Mouse (Mus musculus) thymus, postnatal 0 days (tissue): ENCODE measurements at regions not wholly inside any gene's neighbourhood (a gene's known extent, or its start where the extent isn't known, plus 50 kb on each side); places are given as distances from the start of the nearest gene placed in this dataset.

Experiments used
- DNase-seq: peaks from one replicate; pipeline ENCODE4 v3.0.0-alpha.2; 2015; ENCODE audit warnings: low spot score

DNA sequence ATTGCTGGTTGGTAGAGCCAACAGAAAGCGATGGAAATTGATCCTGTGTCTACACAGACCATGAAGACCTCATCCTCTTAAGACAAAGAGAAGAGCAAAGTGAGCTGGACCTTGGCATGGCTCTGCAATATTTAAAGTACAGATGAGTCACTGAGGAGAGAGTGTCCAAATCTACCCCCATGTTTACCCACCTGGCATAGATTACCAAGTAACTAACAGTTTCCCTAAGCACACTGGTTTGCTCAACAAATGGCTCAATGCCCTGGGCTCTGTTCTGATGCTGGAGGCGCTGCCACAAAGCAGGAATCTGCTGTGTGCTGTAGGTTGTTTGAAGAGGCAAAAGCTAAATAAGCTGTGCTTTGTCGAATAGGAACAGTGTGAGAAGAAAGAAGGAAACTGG is 345.0 kb upstream of the Gm10131 start:
- no peak for DNase-seq

DNA sequence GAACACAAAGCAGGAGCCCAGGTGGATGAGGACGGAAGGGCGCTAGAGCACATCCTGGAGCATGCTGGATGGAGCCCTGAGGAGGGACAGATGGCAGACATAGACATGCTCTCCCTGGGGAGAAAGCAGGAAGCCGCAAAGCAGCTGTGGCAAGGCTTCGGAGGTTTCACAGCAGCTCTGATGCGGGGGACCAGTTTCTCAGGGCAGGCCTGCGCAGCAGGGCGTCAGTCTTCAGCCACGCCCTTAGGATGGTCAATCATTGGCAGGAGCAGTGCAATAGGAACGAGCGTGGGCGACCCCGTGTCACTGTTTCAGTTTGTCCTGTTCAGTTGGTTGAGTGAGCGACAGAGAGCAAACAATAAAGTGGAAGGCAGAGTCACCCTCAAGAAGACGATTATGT is 343.8 kb upstream of the Gm10131 start:
- DNase-seq, result no peak

DNA sequence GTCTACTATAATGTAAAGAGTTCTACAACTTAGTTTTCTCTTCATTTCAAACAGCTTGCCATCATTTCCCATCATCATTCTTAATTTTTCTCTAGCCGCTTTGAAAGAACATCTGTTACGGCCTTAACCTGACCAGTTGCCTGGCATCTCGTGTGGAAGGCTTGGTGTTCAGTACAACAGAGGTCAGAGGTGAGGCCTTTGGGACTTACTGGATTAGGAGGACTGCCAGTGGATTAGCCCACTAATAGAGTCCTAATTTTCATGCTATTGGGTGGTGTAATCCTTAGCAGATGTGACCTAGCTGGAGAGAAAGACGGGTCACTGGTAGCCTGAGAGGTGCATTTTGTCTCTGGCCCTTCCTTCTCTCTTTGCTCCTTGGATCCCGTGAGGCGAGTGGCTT is 341.3 kb upstream of the Gm10131 start:
- no peak for DNase-seq

DNA sequence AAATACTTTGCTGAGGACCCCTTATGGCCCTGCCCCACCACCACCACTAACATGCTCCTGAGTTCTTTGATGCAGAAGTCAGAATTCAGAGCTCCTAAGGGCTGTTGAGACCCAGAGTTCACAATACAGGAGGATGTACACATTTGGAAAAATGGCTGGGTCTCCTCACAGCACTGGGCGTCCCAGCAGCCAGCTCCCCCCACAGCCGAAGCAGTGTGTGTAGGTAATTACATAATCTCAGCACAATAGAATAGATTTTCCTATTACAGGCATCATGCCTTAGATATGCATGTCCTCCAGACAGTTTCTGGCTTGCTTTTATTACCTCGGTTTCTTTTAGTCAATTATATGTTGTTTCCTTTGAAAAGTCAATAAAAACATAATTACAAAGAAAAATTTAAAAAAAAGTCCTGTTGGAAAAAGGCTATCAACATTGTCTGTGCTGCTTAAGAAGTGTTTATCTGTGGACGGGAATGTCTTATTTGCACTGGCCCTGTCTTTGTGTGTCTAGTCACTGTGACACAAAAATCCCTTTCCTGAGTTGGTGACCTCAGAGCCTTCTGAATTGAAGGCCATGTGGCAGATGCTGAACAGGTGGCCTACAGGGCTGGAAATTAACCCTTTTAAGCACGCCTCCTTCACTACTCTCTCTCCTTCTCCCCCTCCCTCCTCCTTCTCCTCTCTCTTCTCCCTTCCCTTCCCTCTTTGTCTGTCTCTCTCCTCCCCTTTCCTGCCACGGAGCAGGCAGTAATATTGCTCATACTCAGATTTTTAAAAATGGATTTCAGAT is 339.9 kb upstream of the Gm10131 start:
- DNase-seq, result no peak

DNA sequence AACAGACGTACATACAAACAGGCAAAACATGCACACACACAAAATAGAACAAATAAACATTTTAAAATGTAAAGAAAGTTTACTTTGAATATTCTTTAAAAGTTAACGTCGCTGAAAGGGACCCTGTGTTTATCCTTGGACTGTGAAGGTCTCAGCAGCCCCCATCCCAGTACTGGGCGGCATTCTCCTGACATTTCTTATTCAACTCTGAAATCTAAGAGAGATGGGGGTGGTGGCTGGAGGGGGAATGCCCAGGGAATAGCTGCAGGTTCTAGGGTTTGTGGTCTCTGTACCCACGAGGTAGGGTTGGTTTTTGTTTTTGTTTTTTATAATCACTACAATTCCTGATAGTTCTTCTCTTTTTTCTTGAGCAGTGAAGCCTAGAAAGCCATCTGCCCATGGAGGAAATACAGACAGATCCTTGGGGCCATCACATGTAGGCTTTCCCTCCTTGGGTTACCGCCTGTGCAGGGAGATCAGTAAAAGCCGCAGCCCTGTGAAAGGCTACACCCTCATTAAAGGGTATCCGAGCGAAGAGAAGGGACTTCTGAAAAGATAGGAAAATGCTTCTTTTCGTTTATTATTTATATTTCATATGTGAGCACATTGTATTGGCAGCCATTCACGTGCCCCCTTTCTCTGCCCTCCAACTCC is 338.0 kb upstream of the Gm10131 start:
- DNase-seq, result no peak

DNA sequence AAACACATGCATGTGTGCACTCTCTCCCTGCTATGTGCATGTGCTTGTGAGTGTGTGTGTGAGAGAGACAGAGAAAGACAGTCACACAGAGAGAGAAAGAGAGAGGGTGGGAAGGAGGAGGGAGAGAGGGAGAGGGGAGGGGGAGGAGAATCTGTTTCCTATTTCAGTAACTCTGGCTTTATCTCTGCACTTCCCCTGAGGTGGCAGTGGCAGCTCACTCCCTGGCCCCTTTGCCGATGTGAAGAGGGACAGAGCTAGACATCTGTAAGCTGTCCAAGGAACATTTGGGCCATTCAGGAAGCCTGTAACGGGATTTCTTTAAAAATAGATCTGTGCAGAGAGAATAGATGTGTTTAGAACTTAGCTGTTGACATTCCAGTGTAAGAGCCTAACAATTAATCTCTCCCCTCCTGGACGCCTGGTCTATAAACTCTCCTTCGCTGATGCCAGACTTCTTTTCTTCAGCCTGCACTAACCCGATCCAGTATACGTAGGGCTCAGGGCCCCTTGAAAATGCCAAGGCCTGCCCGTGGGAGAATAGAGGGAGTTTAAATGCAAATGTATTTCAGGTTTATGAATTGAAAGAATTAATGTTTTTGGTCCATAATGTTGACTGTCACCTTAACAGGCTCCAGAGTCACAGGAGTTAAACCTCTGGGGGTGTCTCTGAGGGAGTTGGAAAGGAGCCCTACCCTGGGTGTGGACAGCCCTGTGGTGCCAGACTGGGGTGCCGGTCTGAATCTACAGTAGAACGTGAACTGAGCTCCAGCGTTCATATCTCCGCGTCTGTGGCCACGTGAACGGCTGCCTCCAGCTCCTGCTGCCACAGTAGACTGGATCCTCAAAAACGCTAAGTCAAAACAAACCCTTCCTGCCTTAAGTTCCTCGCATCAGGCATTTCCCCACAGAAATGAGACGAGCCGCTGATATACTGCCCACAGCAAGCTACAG is 336.6 kb upstream of the Gm10131 start:
- DNase-seq, result no peak

DNA sequence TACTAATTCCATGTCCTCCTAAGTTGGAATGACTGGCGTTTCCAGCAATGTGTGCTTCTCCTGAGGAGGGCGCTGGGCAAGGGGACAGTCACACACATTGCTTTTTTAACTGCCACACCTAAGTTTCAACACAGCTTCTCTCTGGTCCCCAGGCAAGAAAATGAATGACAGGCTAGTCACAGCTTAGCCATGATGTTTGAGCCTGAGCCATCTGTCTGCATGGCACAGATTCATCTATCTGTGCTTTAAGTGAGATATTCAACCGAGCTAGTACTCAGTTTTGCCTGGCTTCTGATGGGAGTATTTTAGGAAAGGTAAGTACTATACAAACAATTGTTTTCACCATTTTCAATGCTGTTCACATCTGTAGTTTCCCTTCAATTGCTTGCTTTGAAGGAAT is 331.2 kb upstream of the Gm10131 start:
- DNase-seq, result no peak

DNA sequence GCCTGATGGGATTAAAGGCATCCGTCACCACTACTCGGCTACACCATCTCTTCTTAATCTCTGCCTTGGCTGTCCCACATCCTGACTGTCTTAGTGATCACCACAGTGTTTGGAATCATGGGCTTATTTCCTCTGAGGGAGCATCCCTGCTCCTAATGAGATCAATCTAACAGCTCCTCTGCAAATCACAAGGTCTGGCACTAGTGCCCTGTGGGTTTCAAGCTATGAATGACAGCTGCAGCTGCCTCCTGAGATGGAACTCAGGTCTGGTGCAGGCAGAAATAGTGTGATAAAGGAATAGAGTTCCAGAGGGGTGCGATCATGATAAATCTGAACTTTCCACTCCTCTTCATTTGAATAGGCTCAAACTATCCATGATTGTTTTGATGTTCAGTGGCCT is 330.2 kb upstream of the Gm10131 start:
- DNase-seq, result no peak

DNA sequence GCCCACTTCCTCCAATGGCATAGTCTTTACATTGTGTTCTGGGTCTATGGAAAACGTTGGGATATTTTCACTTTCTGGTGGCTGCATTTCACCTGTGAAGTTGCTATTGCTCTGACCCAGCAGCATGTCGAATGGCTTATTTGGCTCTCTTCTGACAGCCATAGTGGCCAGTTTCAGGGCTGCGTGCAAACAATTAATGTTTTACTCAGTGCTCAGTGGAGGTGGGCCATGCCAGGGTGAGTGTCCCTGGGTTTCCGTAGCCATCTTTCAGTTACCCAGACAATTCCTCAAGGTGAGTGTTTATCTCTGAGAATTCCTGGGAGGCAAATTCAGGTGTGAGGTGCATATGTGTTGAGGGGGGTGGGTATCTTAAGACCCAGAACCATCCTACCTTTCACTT is 329.2 kb upstream of the Gm10131 start:
- DNase-seq, result no peak

DNA sequence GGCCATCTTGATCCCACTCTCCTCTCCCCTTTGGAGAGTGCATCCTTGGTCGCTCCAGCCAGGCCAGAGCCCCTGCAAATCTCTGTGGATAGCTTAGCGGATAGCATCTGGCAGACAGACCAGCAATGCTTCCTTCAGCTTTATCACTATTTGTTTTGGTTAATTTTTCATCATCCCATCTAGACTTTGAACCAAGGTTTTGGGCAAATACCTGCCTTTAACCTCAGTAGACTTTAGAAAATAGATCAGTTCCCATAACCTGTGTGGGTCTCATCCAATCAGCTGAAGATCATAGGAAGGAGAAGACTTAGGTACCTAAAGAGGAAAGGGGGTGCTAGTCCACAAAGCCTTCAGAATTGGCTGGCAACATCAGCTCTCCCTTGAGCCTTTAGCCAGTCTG is 327.2 kb upstream of the Gm10131 start:
- DNase-seq, result no peak

DNA sequence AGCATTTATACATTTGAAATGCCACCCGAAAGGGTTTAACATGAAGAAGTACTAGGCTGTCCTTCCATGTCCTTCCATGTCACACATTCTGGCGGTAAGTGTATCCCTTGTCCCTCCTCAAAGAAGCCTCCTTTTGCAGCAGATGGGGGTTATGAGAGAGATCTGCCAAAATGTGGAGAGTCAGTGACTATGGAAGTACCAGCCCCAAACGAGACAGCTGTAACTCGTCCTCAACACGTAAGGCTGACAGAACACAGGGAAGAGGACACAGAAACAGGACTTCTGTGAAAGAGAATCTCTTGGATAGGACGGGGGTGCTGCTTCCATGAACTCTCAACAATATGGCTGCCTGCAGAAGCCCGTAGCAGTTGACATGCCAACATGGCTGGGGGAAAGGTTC is 320.4 kb upstream of the Gm10131 start:
- no peak for DNase-seq

DNA sequence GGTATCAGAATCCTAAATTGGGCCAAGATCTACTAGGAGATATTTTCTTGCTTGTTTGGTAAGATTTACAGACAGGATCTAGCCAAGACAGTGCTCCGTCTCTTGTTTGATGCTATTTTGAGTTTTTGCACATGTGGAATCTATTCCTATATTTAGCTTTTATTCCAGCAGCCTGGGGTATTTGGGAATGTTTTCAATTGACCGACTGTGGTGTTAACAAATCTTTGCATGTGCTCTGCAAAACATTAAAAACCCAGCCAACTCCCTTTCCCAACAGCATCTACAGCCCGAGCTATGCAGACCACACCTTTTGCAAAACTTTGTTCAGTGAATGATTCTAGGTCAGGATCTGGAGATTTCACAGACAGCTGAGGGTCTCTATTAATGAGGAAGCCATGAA is 317.7 kb upstream of the Gm10131 start:
- no peak for DNase-seq

DNA sequence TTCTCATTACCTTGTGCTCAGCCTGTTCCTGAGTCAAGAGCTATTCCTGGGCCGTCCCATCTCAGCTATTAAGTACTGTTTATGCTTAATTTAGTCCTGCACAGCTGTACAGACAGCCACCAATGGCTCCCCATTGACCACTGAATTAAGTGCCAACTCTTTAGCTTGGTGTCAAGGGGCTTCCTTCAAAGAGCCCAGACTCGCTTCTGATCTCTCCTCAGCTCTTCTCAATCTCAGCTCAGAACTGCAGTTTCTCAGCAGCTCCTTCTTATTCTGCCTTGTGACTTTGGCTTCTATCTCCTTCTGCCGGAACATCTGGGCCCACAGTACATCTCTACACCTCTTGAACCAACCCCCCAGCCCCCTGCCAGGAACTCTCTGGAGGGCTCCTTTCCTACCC is 290.0 kb upstream of the Gm10131 start:
- DNase-seq, result no peak

DNA sequence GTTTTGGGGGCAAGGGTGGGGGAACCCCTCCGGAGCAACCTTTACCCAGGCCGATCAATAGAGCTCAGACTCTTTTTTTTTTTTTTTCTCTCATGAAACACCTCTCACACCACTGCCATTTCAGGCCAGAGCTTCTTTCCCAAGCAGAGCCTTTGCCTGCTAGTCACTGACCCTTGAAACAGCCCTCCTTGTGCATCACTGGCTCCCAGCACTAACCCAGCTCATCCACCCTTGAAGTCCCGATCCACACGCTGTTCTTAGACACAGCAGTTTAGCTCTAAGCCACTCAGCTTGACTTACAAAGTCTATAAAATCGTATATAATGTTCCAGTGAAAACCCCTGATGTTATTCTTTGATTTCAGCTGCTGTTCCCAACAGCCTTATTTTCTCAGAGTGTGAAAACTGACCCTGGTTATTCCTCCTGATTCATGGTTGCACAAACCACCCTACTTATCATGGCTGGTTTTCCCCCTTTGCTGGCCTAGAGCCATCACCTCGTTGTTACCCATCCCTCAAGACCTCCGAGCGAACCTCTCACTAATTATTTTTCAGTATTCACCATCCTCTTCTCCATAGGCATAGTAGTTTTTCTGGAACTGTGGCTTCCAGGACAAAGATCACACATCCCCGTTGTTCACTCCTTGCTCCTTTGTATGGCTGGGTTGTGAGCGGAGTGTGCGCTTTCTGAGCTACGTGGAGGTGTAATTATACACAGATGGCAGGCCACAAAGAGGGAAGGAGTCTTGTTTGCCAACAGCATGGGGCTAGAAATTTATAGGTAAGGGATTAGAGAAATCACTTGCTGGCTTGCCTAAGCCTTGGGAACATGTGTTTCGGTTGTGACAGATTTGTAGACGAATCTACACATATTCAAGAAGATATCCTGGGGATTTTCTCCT is 287.6 kb upstream of the Gm10131 start:
- no peak for DNase-seq

DNA sequence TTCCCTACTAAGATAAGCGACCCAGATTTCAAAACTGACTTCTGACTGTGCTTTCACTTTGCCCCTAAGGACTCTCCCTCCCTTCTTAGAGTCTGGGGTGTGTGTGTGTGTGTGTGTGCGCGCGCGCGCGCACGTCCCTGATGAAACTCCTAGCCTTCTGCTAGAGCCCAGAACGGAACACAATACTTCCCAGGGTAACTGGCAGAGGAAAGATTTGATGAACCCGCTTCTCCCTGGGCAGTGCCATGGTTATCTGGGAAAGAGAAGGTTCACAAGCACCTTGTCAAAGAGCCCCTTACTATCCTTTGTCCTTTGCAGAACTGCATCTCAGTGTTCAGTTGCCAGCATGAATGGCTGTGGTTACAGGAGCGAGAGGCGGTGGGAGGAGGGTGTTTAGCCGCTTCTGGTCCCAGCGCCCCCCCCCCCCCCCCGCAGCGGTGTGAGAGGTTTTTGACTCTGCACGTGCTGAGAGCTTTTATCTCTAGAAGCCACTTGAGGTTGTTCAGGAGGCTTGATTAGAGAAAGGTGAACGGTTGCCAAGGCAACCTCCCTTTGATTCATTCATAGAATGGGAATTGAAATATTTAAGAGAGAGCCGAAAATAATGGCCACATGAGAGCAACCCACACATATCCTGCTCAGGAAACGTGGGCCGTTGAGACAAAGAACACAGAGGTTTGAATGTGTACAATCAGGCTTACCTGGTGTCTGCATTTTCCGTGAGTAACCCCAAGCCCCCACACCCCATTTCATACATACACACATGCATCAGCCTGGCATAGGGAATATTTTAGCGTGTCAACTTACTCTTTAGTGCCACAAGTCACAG is 286.3 kb upstream of the Gm10131 start:
- DNase-seq, result peak; percentile 68

DNA sequence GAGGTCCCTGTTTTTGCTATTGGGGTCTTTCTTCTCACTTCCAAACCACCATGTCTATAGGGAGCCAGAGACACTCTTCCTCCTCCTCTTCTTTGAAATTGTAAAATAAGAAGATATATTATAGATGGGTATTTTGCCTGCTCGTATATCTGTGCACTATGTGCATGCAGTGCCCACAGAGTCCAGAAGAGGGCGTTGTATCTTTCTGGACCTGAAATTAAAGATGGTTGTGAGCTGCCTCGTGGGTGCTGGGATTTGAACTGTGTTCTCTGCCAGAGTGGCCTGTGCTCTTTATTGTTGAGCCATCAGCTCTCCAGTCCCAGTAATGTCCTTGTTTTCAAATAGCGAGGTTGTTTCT is 285.7 kb upstream of the Gm10131 start:
- DNase-seq, result no peak

DNA sequence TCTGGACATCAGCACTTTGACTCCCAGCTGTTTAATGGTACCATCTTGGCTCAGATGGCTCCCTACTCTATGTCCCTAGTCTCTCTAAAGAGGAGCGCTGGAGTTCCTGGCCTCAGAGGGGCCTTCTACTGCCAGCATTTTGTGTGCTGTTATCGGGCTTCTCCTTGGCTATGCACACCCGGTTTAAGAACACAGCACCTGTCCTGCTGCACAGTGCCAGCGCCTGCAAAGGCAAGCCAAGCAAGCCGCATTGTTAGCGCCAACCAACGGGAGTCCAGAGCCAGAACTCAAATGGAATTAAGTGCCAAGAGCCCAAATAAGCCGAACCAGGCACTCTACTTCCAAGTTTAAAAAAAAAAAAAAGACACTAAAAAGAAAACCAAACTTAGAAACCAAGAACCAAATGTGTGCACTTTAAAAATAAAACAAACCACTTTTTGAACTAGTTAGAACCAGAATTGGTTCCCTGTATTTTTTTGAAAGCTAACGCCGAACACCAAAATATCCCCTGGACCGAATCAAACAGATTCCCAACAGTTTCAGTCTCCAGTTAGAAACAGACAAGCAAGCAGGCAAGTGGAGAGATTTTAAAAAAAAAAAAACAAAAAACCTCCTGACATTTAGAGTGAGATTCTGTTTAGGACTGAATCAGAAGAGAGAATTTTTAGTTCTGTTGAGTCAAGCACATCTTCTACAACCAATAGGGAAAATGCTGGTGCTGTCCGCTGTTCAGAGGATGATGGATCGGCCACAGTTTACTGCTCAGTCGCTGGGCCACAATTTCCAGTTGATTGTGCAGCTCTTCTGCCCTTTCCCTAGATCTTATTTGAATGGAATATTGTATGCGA is 281.7 kb upstream of the Gm10131 start:
- no peak for DNase-seq

DNA sequence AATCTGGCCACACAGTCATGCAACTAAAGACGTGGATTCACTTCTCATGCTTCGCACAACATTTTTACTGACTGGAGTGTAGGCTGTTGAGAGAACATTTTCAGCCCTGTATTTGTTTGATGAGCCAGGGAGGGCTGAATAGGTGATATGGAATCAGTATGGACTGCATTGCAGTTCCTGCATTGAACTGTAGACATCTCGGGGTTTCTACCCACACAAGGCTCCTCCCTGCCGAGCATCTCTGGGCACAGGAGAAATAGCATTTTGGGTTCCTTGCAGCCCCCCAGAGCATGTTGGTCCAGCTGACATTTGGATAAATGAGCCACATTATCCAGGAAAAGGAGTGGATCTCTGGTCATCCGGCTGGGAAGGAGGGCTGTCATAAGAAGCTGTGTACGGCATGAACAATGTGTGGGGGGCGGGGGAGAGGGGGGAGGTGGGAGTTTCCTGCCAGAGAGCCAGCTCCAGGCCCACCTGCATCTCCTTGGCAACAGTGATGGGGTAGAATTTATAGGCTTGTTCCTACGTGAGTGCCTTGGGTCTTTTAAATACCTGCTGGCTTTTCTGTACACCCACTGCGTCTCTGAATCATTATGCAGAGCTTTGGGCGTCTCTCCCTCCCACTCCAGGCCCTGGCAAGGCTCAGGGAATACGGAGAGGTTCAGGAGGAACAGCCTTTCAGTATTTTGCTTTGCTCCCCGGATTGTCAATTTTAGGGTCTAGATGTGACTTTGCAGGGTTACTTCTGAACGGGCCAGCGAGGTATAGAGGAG is 280.9 kb upstream of the Gm10131 start:
- DNase-seq, result no peak
